Mouse (Mus musculus) midbrain, embryonic 13.5 days (tissue): ENCODE measurements at regions not wholly inside any gene's neighbourhood (a gene's known extent, or its start where the extent isn't known, plus 50 kb on each side); places are given as distances from the start of the nearest gene placed in this dataset.

ENCODE experiments used
- ATAC-seq: fragments of 200-750 bp; cut with Nextera tagmentation; 2 replicates; pipeline ENCODE4 v1.8.0; 2017; ENCODE audit warnings: mild to moderate bottlenecking, moderate TSS enrichment, moderate library complexity
- H3K27ac ChIP-seq: fragments of 300-500 bp; sonication (generic); 2 replicates; pipeline ENCODE4 v1.5.1; 2015; ENCODE audit warnings: inconsistent platforms, mild to moderate bottlenecking, moderate library complexity
- H3K27me3 ChIP-seq: fragments of 300-500 bp; sonication (generic); 2 replicates; pipeline ENCODE4 v1.6.1; 2015; ENCODE audit warnings: mild to moderate bottlenecking, inconsistent platforms
- H3K36me3 ChIP-seq: fragments of 300-500 bp; sonication (generic); 2 replicates; pipeline ENCODE4 v1.6.1; 2015; ENCODE audit warnings: mild to moderate bottlenecking, inconsistent platforms
- H3K4me1 ChIP-seq: fragments of 300-500 bp; sonication (generic); replicated peaks from 2 replicates; pipeline ENCODE4 v1.6.1; 2015; ENCODE audit warnings: inconsistent platforms
- H3K4me2 ChIP-seq: fragments of 300-500 bp; sonication (generic); replicated peaks from 2 replicates; pipeline ENCODE4 v1.6.1; 2015; ENCODE audit warnings: moderate library complexity, mild to moderate bottlenecking, inconsistent platforms
- H3K4me3 ChIP-seq: fragments of 300-500 bp; sonication (generic); replicated peaks from 2 replicates; pipeline ENCODE4 v1.5.1; 2015; ENCODE audit warnings: mild to moderate bottlenecking, inconsistent platforms
- H3K9ac ChIP-seq: fragments of 300-500 bp; sonication (generic); replicated peaks from 2 replicates; pipeline ENCODE4 v1.6.1; 2015; ENCODE audit warnings: mild to moderate bottlenecking, inconsistent platforms
- H3K9me3 ChIP-seq: fragments of 300-500 bp; sonication (generic); 2 replicates; pipeline ENCODE4 v1.6.1; 2016; ENCODE audit warnings: mild to moderate bottlenecking, inconsistent platforms
- WGBS: fragments of 180-500 bp; shearing (Covaris S2); methylation state at CpG from one replicate; pipeline ENCODE4 v1.1.7; 2015; 5-methylcytosine and 5-hydroxymethylcytosine counted together

- Histone ChIP-seq H3K4me2 (no peak overlapping the region), H3K9me3 (no peaks in the 10 kb centered on the region), H3K36me3 (no peaks in the 10 kb centered on the region), H3K27ac (no peak overlapping the region), H3K27me3 (no peaks in the 10 kb centered on the region), H3K4me1 (no peaks in the 10 kb centered on the region), H3K4me3 (no peak overlapping the region), H3K9ac (no peak overlapping the region)
- 83% methylated on average over 2 of the region's 2 CpGs for WGBS
- no peak for ATAC-seq
Measured at GRCm38 (mm10) chr9:89532435-89532834, 90.5 kb downstream of the Minar1 start.

DNA sequence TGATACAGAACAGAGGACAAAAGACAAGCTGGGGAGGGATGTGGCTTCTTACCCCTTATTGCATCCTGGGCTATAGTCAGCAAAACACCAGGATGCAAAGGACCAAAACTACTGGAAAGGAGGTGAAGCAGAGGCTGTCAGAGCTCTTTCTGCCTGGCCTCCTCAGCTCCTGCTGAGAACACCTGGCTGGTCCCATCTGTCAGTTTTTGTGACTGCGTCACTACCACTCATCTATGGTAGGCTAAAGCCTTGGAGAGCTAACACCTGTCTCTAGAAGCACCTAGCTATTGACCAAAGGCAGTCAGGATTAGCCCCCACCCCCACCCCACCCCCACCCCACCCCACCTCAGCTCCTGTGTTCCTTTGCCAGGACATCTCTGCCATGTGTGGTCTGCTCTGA lies 98.8 kb downstream of the Minar1 start:
- Histone ChIP-seq H3K27ac (no peak overlapping the region), H3K4me3 (no peak overlapping the region), H3K4me2 (no peak overlapping the region), H3K36me3 (no peaks in the 10 kb centered on the region), H3K27me3 (no peaks in the 10 kb centered on the region), H3K9me3 (no peaks in the 10 kb centered on the region), H3K4me1 (no peaks in the 10 kb centered on the region), H3K9ac (no peak overlapping the region)
- WGBS = 73% methylated on average over 1 of the region's 1 CpGs
- no peak for ATAC-seq

DNA sequence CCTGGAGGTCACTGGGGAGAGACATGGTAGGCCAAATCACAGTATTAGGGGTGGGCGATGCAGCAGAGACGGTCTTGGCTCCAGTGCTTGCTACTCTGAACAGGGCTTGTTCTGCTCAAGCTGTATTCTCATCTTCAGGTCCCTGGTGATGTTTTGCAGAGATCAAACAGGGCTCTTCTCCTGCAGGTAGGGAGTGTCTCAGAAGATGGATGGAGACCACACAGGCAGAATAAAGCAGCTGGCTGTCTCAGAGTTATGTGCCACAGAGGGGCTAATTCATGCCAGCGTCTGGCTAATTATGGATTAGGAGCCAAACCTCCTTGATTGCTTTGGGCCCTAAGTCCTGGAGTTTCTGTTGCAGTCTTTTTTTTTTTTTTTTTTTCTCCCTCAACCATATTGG lies 99.2 kb downstream of the Minar1 start:
- no peak for ATAC-seq
- WGBS = 67% methylated on average over 3 of the region's 3 CpGs
- no peak overlapping the region for H3K27ac ChIP-seq

GRCm38 (mm10) chr9:89508407-89509101 lies 114.4 kb downstream of the Minar1 start:
- H3K4me3 ChIP-seq = no peak overlapping the region
- H3K9me3 ChIP-seq = no peaks in the 10 kb centered on the region
- H3K27ac ChIP-seq = no peak overlapping the region
- H3K36me3 ChIP-seq = no peaks in the 10 kb centered on the region
- no peaks in the 10 kb centered on the region for H3K27me3 ChIP-seq
- ATAC-seq = peak; percentile 56; the same call in 1 of the 2 replicates
- no peak overlapping the region for H3K9ac ChIP-seq
- WGBS = 93% methylated on average over 6 of the region's 6 CpGs
- no peak overlapping the region for H3K4me2 ChIP-seq
- no peaks in the 10 kb centered on the region for H3K4me1 ChIP-seq

More for the DNA sequence above, 99.2 kb downstream of the Minar1 start:
- H3K4me2 ChIP-seq = no peak overlapping the region
- H3K9ac ChIP-seq = no peak overlapping the region
- no peaks in the 10 kb centered on the region for H3K36me3 ChIP-seq
- H3K9me3 ChIP-seq = no peaks in the 10 kb centered on the region
- H3K4me1 ChIP-seq = no peaks in the 10 kb centered on the region
- no peak overlapping the region for H3K4me3 ChIP-seq
- no peaks in the 10 kb centered on the region for H3K27me3 ChIP-seq

DNA sequence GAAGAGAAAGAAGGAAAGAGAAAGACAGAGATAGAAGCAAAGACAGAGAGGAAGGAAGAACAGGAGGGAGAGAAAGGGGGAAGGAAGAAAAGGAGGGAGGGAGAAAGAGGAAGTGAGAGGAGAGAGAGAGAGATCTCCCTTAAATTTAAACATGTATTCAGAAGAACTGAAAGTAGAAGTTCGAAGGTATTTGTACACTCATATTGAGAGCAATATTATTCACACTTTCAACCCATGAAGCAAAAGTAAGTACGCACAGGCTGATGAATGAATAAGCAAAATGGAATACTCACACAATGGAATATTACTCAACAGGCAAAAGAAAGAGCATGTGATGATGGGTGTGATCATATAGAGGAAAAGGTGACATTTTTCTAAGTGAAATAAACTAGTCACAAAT lies 120.8 kb downstream of the Minar1 start:
- no peaks in the 10 kb centered on the region for H3K27me3 ChIP-seq
- H3K9ac ChIP-seq = no peak overlapping the region
- no peaks in the 10 kb centered on the region for H3K9me3 ChIP-seq
- H3K4me3 ChIP-seq = no peak overlapping the region
- no peak for ATAC-seq
- no peak overlapping the region for H3K4me2 ChIP-seq
- 0 out of 2 replicates have a peak, but pooled peaks cover 2% of the 10 kb centered on the region for H3K4me1 ChIP-seq
- H3K36me3 ChIP-seq = no peaks in the 10 kb centered on the region
- WGBS = 91% methylated on average over 2 of the region's 2 CpGs
- H3K27ac ChIP-seq = no peak overlapping the region

DNA sequence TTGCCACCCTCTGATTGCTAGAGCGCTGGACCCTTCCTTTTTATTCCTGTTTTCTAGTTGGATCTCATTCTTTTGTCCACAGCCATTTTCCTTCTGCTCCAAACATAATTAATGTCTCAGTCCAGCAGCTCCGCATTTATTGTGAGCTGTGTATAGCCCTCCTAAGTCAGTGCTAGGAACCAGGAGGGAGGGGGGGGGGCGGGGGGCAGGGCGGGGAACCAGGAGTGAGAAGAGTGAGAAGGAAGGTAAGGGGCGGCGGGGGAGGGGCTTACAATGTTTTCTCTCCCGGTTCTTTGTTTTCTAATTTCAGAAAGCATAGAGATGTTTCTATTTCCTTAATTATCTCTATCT lies 125.6 kb downstream of the Minar1 start:
- 23% methylated on average over 7 of the region's 7 CpGs for WGBS
- no peaks in the 10 kb centered on the region for H3K9me3 ChIP-seq
- no peak overlapping the region for H3K9ac ChIP-seq
- ATAC-seq = peak; percentile 85
- H3K27me3 ChIP-seq = no peaks in the 10 kb centered on the region
- no peaks in the 10 kb centered on the region for H3K36me3 ChIP-seq
- peak overlapping the region; percentile 33; the same call in 1 of the 2 replicates for H3K27ac ChIP-seq
- H3K4me3 ChIP-seq = no peak overlapping the region
- no peak overlapping the region for H3K4me2 ChIP-seq
- H3K4me1 ChIP-seq = 0 out of 2 replicates have a peak, but pooled peaks cover 7% of the 10 kb centered on the region

DNA sequence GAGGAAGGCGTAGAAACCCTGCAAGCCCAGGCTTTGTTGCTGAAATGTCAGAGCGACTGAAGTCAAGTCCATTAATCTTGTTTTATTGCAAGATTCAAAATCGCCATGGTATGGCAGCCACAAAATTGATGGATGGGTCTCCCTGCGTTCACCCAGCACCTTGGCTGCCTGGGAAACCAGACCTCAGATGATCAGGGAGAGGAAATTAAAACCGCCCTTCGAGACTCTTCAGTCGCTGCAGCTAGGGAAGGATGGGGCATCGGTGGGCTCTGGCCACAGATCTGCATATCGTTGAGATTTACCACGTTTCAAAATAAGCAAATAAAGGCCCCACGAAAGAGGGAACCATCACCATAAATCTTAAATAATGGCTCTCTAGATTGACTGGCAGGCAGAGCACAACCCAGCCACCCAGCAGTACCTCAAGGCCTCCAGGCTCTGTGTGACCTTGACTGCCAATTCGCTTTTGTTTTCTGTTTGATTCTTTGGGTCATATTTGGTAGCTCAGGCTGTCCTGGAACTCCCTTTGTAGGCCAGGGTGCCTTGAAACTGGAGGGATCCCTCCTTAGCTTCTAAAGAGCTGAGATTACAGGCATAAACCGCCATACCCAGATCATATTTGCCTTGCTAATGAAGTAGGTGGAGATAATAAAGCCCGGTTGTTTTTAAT lies 126.1 kb downstream of the Minar1 start:
- 60% methylated on average over 14 of the region's 14 CpGs for WGBS
- H3K27me3 ChIP-seq = no peaks in the 10 kb centered on the region
- no peaks in the 10 kb centered on the region for H3K9me3 ChIP-seq
- ATAC-seq = peak; percentile 74
- H3K4me3 ChIP-seq = no peak overlapping the region
- no peaks in the 10 kb centered on the region for H3K36me3 ChIP-seq
- 0 out of 2 replicates have a peak, but pooled peaks cover 7% of the 10 kb centered on the region for H3K4me1 ChIP-seq
- H3K27ac ChIP-seq = peak overlapping the region; percentile 33
- H3K9ac ChIP-seq = no peak overlapping the region
- no peak overlapping the region for H3K4me2 ChIP-seq

DNA sequence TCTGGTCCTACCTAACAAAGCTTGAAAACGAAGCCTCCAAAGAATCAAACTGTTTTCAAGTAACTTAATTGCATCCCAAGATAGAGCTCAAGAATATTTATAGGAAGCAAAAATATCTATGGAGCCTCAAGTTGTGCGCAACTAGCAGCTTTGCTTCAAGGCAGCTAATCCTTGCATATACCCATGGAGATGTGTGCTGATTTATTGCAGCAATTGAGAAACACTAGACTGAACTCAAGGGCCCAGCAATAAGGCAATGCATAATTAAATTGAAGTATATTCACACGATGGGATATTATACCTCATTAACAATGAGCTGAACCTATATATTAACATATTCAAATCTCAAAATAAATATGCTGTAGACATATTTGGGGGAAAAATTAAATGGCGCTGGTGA lies 135.3 kb downstream of the Minar1 start:
- no peaks in the 10 kb centered on the region for H3K9me3 ChIP-seq
- no peak overlapping the region for H3K4me2 ChIP-seq
- WGBS = 90% methylated on average over 4 of the region's 4 CpGs
- no peak for ATAC-seq
- no peaks in the 10 kb centered on the region for H3K36me3 ChIP-seq
- H3K4me1 ChIP-seq = no peaks in the 10 kb centered on the region
- no peaks in the 10 kb centered on the region for H3K27me3 ChIP-seq
- no peak overlapping the region for H3K9ac ChIP-seq
- H3K4me3 ChIP-seq = no peak overlapping the region
- no peak overlapping the region for H3K27ac ChIP-seq

DNA sequence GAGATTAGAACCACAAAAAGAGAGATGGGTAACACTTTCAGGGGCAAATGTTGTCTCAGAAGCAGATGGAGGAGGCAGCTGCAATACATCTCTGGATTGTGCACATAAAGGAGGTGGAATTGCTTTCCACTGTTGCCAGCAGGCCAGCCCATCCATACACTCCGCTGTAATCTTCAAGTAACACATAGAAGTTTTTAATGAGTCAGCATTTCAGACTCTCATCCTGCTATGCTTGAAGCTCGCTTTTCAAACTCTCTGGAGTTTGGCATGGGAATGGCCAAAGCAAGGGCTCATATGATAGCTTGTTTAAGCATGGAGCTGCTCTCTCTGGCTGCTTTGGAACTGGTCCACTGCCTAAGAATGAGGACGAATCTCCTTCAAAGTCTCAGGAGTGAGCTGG lies 143.5 kb downstream of the Minar1 start:
- Histone ChIP-seq H3K9me3 (no peaks in the 10 kb centered on the region), H3K9ac (no peak overlapping the region), H3K27ac (no peak overlapping the region), H3K4me1 (no peaks in the 10 kb centered on the region), H3K36me3 (no peaks in the 10 kb centered on the region), H3K27me3 (no peaks in the 10 kb centered on the region), H3K4me3 (no peak overlapping the region), H3K4me2 (no peak overlapping the region)
- 90% methylated on average over 3 of the region's 3 CpGs for WGBS
- no peak for ATAC-seq

- no peak overlapping the region for H3K4me2 ChIP-seq
- H3K9me3 ChIP-seq = no peaks in the 10 kb centered on the region
- ATAC-seq = no peak
- H3K4me3 ChIP-seq = no peak overlapping the region
- H3K36me3 ChIP-seq = no peaks in the 10 kb centered on the region
- 44% methylated on average over 5 of the region's 5 CpGs for WGBS
- no peak overlapping the region for H3K27ac ChIP-seq
- H3K9ac ChIP-seq = no peak overlapping the region
- H3K4me1 ChIP-seq = no peaks in the 10 kb centered on the region
- no peaks in the 10 kb centered on the region for H3K27me3 ChIP-seq
Measured at GRCm38 (mm10) chr9:89461190-89461589, 161.7 kb downstream of the Minar1 start.

- H3K9me3 ChIP-seq = no peaks in the 10 kb centered on the region
- H3K4me3 ChIP-seq = no peak overlapping the region
- H3K27ac ChIP-seq = no peak overlapping the region
- H3K27me3 ChIP-seq = no peaks in the 10 kb centered on the region
- no peak overlapping the region for H3K9ac ChIP-seq
- WGBS = 83% methylated on average over 3 of the region's 3 CpGs
- H3K4me2 ChIP-seq = no peak overlapping the region
- no peaks in the 10 kb centered on the region for H3K36me3 ChIP-seq
- no peak for ATAC-seq
- no peaks in the 10 kb centered on the region for H3K4me1 ChIP-seq
Measured at GRCm38 (mm10) chr9:89456666-89457065, 166.3 kb downstream of the Minar1 start.

DNA sequence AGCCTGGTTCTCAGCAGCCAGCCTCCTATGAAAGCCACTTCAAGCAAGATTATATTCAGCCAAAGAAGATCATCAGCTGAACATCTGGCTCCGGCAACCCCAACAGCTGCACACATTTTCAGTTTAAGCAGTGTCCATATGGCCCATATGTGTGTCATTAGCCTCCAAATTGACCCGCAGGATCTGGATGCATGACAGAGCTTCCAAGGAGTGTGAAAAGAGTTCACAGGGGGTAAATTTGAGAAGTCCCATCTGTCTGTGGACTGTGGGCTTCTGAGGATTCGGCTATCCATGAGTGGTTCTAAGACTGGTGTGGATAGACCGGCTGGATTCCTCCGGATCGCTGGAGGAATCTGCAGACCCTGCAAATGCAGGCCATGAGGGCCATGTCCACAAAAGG lies 173.3 kb downstream of the Minar1 start:
- H3K4me3 ChIP-seq = no peak overlapping the region
- no peak overlapping the region for H3K4me2 ChIP-seq
- no peaks in the 10 kb centered on the region for H3K27me3 ChIP-seq
- no peaks in the 10 kb centered on the region for H3K9me3 ChIP-seq
- H3K9ac ChIP-seq = no peak overlapping the region
- 89% methylated on average over 6 of the region's 6 CpGs for WGBS
- no peaks in the 10 kb centered on the region for H3K4me1 ChIP-seq
- no peak overlapping the region for H3K27ac ChIP-seq
- no peaks in the 10 kb centered on the region for H3K36me3 ChIP-seq
- no peak for ATAC-seq
